Mouse (Mus musculus) gastrocnemius, adult 18-20 months (tissue): ENCODE results near the gene Nlrp10. TPM values are rescaled to one million over a fixed set of nuclear protein-coding genes. Genes with fewer than 3 reads are reported as not detected.

Experiments used
- DNase-seq: peaks from one replicate; pipeline ENCODE4 v3.0.0; 2021; ENCODE audit warnings: low spot score
- long read RNA-seq, 2 experiments: library from polyadenylated mRNA; stranded (forward); transcript quantifications; one replicate each; pipeline ENCODE4 v2.0.0; 2021
- total RNA-seq, 2 experiments: library from RNA; stranded (reverse); gene quantifications; 2 replicates each; pipeline ENCODE4 v1.2.3; 2021

Nlrp10 gene
- 1 to 10 TPM; 1.1 to 2.7 TPM for total RNA-seq
- long read RNA-seq, experiment 1, full-length matches to known transcripts, result 1 of 1 reads
- long read RNA-seq, experiment 1, partial matches to known transcripts, result 0 of 1 reads
- long read RNA-seq, experiment 1, other reads (novel, unspliced or antisense), result 0 of 1 reads
- long read RNA-seq, experiment 2, partial matches to known transcripts, result 0 of 4 reads
- long read RNA-seq, experiment 2, other reads (novel, unspliced or antisense), result 4 of 4 reads

DNA sequence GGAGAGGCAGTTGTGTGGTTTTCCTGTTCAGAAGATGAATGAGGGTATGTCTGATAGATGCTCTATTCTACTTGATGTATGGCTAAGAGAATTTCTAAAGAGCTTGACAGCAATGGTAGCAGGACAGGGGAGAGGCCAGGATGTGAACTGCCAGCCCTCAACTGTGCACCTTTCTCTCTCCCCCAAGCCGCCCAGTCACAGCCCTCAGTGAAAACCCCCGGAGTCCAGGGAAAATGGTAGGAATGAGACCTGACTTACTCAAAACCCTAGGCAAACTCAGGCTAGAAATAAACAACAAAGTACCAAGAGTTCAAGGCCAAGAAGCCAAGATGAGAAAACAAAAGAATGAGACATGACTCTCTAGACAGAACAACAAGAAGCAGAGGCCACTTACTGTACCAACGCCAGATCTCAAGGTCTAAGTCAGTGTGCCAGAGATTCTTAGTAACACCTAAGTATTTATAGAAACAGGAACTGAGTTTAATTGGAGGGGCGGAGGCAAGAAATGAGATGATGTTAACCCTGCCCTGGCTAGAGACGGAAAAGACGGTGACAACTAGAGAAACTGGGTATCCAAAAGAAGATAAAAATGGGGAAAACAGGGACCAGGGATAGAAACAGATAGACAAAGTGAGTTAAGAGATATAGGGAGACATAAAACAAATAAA, at the start of gene Nlrp10:
Gene Nlrp10 (minus strand): TSS at position 453 of the 668 bp plus-strand sequence.
- DNase-seq, result no peak

- DNase-seq, result no peak
Measured at GRCm38 (mm10) chr7:108972273-108972672, 42.3 kb upstream of the Nlrp10 start.

DNA sequence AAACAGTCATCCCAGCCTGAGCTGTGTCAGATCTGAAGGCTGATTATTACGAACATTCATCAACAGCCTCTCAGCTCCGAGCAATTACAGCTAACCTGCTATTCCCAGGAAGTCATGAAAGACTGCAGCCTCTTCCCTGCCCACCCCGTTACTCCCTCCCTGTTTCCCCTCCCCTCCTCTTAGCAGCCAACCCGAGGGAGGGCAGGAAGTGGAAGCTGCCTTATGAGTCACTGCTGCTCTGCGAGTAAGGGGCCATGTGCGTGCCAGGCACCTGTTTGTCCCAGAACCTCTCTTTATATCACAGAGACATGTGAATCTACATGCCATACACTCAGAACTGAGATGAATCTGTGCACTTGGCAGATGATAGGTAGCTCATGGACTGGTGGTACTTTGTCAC, 38.2 kb upstream of the Nlrp10 start:
- no peak for DNase-seq

GRCm38 (mm10) chr7:108966742-108967362, 36.9 kb upstream of the Nlrp10 start:
- peak; percentile 60 for DNase-seq

GRCm38 (mm10) chr7:108965968-108966367, 36.0 kb upstream of the Nlrp10 start:
- DNase-seq, result no peak

- DNase-seq, result no peak
Measured at GRCm38 (mm10) chr7:108957734-108958133, 27.8 kb upstream of the Nlrp10 start.

DNA sequence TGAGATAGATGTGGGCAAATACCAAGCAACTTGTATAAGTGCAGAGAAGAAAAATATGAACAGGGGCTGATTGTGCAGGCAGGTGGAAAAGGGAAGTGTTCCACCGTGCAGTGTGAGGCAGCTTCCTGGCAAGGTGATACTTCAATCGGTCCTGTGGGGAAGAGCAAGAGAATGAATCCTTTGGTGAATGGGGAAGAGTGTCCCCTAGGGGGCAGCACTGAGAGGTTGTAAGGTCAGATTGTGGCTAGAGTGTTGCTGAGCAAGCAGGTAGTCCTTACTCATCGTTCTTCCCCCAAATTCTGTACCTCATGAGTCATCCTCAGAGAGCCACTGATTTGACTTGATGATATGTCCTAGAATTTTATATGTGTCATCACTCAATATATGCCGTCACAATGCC, 24.2 kb upstream of the Nlrp10 start:
- DNase-seq, result peak; percentile 11

DNA sequence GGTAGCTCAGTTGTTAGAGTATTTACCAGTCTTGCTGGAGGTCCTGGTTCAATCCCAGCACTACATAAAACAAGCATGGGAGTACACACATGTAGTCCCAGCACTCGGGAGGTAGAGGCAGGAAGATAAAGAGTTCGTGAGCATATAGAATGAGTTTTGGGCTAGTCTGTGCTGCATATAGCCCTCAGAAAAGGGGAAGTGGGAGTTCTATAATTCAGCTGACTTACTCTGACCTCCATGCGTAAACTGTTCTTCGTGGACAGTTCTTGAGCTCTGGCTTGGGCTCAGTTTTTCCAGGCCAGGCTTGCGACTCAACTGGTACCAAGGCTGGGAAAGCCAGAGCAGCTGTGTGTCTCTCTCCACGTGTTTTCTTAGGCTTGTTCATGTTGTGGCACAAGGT, 22.8 kb upstream of the Nlrp10 start:
- no peak for DNase-seq

- DNase-seq, result no peak
Measured at GRCm38 (mm10) chr7:108950762-108951331, 20.9 kb upstream of the Nlrp10 start.

- no peak for DNase-seq
Measured at GRCm38 (mm10) chr7:108950312-108950761, 20.4 kb upstream of the Nlrp10 start, which contains the start of gene Tub. Gene Tub, plus strand, starts transcription at chr7:108950338.

- DNase-seq, result no peak
Measured at GRCm38 (mm10) chr7:108949301-108949700, 19.3 kb upstream of the Nlrp10 start.

DNA sequence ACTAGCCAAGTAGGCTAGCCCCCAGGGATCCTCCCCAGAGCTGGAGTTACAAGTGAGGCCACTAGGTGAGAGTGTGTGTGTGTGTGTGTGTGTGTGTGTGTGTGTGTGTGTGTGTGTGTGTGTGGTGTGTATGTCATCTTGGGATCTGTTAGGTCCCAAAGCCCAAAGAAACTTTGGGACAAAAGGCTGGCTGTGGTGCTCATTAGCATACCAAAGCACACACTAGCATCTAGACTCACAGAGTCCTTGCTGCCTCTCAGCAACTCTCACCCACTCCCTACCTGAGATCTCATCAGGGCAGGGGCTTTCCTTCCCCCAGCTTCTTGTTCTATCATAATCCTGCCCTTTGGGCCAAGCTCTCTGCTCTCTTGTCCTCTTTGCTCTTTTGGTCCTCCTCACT, 18.6 kb upstream of the Nlrp10 start:
- no peak for DNase-seq

- peak; percentile 47 for DNase-seq
Measured at GRCm38 (mm10) chr7:108944002-108944401, 14.0 kb upstream of the Nlrp10 start.

DNA sequence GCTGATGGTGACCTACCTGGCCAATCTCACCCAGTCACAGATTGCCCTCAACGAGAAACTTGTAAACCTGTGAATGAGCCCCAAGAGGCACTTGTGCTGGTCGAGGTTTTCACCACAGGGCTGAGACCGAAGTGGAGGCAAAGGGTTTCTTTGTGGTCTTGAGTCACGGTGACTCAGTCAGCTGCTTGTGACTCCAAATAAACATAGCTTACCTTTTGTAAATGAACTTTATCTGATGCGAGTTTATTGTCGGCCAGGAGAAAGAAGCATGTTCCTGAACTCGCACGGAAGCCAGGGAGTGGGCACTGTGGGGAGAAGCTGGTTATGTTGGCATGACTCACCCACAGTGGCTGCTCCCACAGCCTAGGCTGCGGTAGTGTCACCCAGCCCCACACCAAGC, 11.5 kb upstream of the Nlrp10 start:
- no peak for DNase-seq

DNA sequence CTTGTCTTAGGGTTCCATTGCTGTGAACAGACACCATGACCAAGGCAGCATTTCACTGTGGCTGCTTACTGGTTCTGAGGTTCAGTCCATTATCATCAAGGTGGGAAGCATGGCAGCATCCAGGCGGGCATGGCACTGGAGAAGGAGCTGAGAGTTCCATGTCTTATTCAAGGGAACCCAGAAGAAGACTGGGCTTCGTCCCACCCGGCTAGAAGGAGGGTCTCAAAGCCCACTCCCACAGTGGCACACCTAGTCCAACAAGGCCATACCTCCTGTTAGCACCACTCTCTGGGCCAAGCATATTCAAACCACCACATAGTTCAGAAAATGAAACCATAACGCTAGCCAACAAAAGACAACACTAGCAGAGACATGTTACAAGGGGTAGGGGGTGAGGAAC, 6.6 kb upstream of the Nlrp10 start:
- no peak for DNase-seq

DNA sequence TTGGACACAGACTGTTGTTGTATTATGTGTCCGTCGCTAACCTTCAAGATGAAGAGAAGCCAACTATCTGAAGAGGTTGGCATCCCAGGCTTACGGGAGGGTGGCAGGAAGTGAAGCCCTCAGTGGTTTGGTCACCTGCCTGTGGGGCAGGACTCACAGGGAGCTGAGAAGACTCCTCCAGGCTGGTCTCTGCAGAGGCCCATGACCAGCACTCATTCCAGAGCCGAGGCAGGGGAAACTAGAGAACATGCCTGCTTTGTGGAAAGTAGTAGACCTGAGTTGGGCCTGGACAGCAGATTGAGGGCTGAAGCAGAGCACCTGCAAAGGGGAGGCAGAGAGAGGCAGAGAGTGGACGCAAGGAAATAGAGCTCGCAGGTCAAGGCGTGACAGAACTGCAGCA, 5.4 kb upstream of the Nlrp10 start:
- no peak for DNase-seq

DNA sequence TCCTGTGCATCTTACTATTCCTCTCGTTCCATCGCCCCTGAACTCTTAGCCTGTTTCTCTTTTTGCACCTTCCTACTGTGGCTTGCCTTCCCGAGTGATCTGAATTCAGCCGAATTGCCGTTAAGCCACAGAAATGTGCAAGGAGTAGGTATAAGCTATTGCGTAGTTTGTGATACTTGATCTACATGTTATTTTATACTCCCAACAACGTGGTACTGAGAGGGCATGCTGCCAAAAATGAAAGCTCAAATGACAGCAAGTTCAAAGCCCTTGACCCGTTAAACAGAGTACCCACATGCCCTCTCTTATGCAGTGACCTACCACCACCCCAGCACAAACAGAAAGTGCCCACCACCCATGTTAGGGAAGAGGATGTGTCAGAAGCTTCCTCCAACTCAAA, 4.9 kb upstream of the Nlrp10 start:
- DNase-seq, result peak; percentile 15

DNA sequence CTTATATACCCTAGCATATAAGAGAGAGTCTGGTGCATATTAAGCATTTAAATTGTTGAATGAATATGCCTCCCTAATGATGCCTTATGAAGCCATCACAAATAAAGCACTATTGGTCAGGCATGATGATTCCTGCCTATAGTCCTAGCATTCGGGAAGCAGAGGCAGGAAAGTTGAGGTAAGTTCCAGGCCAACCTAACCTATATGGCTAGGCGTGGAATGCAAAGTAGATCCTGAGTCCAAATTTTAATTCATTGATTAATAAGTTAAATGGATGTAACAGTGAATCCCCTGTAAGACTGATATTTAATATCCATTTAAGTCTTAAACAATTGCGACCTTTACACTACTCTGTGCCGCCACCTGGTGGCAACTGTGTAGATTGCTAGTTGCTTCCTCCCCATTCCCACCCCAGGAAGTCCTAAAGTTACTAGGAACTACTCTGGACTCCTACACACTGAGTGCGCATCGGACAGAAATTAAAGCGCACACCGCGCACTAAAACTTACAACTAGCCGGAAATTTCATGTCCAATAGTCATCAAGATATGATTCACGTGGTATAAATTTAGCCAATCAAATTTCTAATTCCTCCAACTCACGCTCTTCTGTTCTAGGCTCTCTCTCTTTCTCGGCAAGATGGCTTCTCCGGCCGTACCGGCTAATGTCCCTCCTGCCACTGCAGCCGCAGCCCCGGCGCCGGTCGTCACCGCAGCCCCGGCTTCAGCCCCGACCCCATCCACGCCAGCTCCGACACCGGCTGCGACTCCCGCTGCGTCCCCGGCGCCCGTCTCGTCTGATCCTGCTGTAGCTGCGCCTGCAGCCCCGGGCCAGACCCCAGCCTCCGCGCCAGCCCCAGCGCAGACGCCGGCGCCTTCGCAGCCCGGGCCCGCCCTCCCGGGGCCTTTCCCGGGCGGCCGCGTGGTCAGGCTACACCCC, 4.1 kb upstream of the Nlrp10 start, which contains the start of gene Eif3f:
Gene Eif3f (plus strand): TSS at position 624 of the 938 bp plus-strand sequence.
- peak; percentile 96 for DNase-seq

- no peak for DNase-seq
Measured at GRCm38 (mm10) chr7:108928280-108929188, 1.4 kb downstream of the Nlrp10 start.

- DNase-seq, result no peak
Measured at GRCm38 (mm10) chr7:108927043-108927442, 2.9 kb downstream of the Nlrp10 start.
